Mouse (Mus musculus): ENCODE results near the gene Atxn2l. TPM values are rescaled to one million over a fixed set of nuclear protein-coding genes. Genes with fewer than 3 reads are reported as not detected.
A peak's percentile ranks its signal among the peaks of the same experiment; 100 is the strongest.
"Not testable (repeated sequence)": the region's sequence is repeated elsewhere in the genome, so short reads cannot be mapped to it uniquely, and the experiment has no call there.

Gene Atxn2l
- polyA plus RNA-seq, 1 experiment from 2014 or later = 19.4 TPM

GRCm38 (mm10) chr7:126497966-126498365 lies 5.3 kb downstream of the Atxn2l start:
- 91% methylated on average over 12 of the region's 12 CpGs for WGBS
- ATAC-seq = no peak
- TF ChIP-seq CTCF (IDR thresholded peaks at IDR 0.05; ENCODE audit: low read depth) = no peak
- Histone ChIP-seq H3K9me3 (ENCODE audit: control insufficient read depth) (no peaks in the 10 kb centered on the region), H3K27ac (ENCODE audit: low read depth, low read length) (no peak overlapping the region), H3K9ac (ENCODE audit: low read depth, low read length) (no peak overlapping the region), H3K4me3 (ENCODE audit: low read depth, low read length) (no peak overlapping the region), H3K36me3 (ENCODE audit: control insufficient read depth, insufficient read depth) (peaks cover 79% of the 10 kb centered on the region), H3K4me2 (replicated peaks; ENCODE audit: low read depth) (no peak overlapping the region), H3K4me1 (replicated peaks; ENCODE audit: control insufficient read depth, insufficient read depth, low read length) (no peaks in the 10 kb centered on the region), H3K27me3 (replicated peaks; ENCODE audit: control insufficient read depth, insufficient read depth, low read length) (no peaks in the 10 kb centered on the region)

- Histone ChIP-seq H3K27me3 (replicated peaks; ENCODE audit: control insufficient read depth, insufficient read depth, low read length) (no peaks in the 10 kb centered on the region), H3K9ac (ENCODE audit: low read depth, low read length) (no peak overlapping the region), H3K36me3 (ENCODE audit: control insufficient read depth, insufficient read depth) (peaks cover 93% of the 10 kb centered on the region), H3K9me3 (ENCODE audit: control insufficient read depth) (no peaks in the 10 kb centered on the region), H3K4me3 (ENCODE audit: low read depth, low read length) (no peak overlapping the region), H3K27ac (ENCODE audit: low read depth, low read length) (no peak overlapping the region), H3K4me2 (replicated peaks; ENCODE audit: low read depth) (no peak overlapping the region), H3K4me1 (replicated peaks; ENCODE audit: control insufficient read depth, insufficient read depth, low read length) (no peaks in the 10 kb centered on the region)
- no peak for ATAC-seq
- no peak for TF ChIP-seq CTCF (IDR thresholded peaks at IDR 0.05; ENCODE audit: low read depth)
- WGBS = 85% methylated on average over 5 of the region's 5 CpGs
Observed at GRCm38 (mm10) chr7:126496475-126496874, 6.8 kb downstream of the Atxn2l start.

- no peak overlapping the region for H3K4me2 ChIP-seq (replicated peaks; ENCODE audit: low read depth)
- ATAC-seq = peak; percentile 21; the same call in 1 of the 2 replicates
- H3K4me1 ChIP-seq (replicated peaks; ENCODE audit: control insufficient read depth, insufficient read depth, low read length) = no peaks in the 10 kb centered on the region
- no peak for TF ChIP-seq CTCF (IDR thresholded peaks at IDR 0.05; ENCODE audit: low read depth)
- H3K9me3 ChIP-seq (ENCODE audit: control insufficient read depth) = no peaks in the 10 kb centered on the region
- 69% methylated on average over 6 of the region's 6 CpGs for WGBS
- no peak overlapping the region for H3K27ac ChIP-seq (ENCODE audit: low read depth, low read length)
- H3K9ac ChIP-seq (ENCODE audit: low read depth, low read length) = no peak overlapping the region
- H3K4me3 ChIP-seq (ENCODE audit: low read depth, low read length) = no peak overlapping the region
- H3K36me3 ChIP-seq (ENCODE audit: control insufficient read depth, insufficient read depth) = peaks cover 85% of the 10 kb centered on the region
- H3K27me3 ChIP-seq (replicated peaks; ENCODE audit: control insufficient read depth, insufficient read depth, low read length) = no peaks in the 10 kb centered on the region
Observed at GRCm38 (mm10) chr7:126494120-126494519, 9.1 kb downstream of the Atxn2l start.

DNA sequence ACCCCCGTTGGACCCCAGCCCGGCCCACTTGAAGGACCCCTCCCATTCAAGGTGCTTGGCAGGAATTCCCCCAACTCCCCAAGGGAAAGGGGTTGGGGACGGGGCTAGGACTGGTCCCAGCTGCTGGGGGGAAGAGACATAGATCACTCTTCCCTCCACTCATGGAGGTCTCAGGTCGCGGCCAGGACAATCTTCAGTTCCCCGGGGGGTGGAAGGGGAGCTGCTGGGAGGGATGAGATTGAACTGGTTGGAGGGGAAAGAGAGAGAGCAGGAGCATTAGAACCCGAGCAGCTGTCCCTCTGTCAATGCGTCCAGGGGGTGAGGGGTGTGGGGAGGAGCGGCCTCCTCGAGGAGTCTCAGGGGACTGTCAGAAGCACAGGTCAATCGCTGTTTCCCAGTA lies 11.3 kb downstream of the Atxn2l start:
- no peaks in the 10 kb centered on the region for H3K4me1 ChIP-seq (replicated peaks; ENCODE audit: control insufficient read depth, insufficient read depth, low read length)
- peaks cover 64% of the 10 kb centered on the region for H3K36me3 ChIP-seq (ENCODE audit: control insufficient read depth, insufficient read depth)
- TF ChIP-seq CTCF (IDR thresholded peaks at IDR 0.05; ENCODE audit: low read depth) = no peak
- H3K9ac ChIP-seq (ENCODE audit: low read depth, low read length) = no peak overlapping the region
- no peaks in the 10 kb centered on the region for H3K27me3 ChIP-seq (replicated peaks; ENCODE audit: control insufficient read depth, insufficient read depth, low read length)
- H3K27ac ChIP-seq (ENCODE audit: low read depth, low read length) = no peak overlapping the region
- H3K4me3 ChIP-seq (ENCODE audit: low read depth, low read length) = no peak overlapping the region
- no peak overlapping the region for H3K4me2 ChIP-seq (replicated peaks; ENCODE audit: low read depth)
- 38% methylated on average over 11 of the region's 11 CpGs for whole genome bisulfite sequencing
- no peak for ATAC-seq
- H3K9me3 ChIP-seq (ENCODE audit: control insufficient read depth) = no peaks in the 10 kb centered on the region

DNA sequence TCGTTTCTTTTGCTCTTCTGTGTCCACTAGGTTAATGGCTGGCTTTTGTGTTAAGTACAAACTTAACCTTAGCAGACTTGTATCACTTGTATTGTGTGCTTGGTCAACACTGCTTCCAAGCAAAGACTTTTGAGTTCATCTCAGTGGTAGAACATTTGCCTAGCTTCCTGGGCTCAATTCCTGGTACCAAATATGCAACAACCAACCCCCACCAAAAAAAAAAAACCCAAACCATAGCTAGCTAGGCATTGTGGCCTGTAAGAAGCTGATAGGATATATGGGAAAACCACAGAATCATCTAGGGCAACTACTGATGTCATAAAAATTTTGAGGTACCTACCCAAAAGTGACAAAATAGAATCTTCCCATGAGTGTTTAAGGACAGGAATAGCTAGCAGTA lies 12.2 kb downstream of the Atxn2l start:
- 76% methylated on average over 1 of the region's 1 CpGs for WGBS
- ATAC-seq = no peak
- Histone ChIP-seq H3K4me1 (replicated peaks; ENCODE audit: control insufficient read depth, insufficient read depth, low read length) (no peaks in the 10 kb centered on the region), H3K9ac (ENCODE audit: low read depth, low read length) (no peak overlapping the region), H3K4me2 (replicated peaks; ENCODE audit: low read depth) (no peak overlapping the region), H3K9me3 (ENCODE audit: control insufficient read depth) (no peaks in the 10 kb centered on the region), H3K4me3 (ENCODE audit: low read depth, low read length) (no peak overlapping the region), H3K27ac (ENCODE audit: low read depth, low read length) (no peak overlapping the region), H3K27me3 (replicated peaks; ENCODE audit: control insufficient read depth, insufficient read depth, low read length) (no peaks in the 10 kb centered on the region), H3K36me3 (ENCODE audit: control insufficient read depth, insufficient read depth) (peaks cover 54% of the 10 kb centered on the region)
- no peak for TF ChIP-seq CTCF (IDR thresholded peaks at IDR 0.05; ENCODE audit: low read depth)

GRCm38 (mm10) chr7:126487617-126488385 lies 15.4 kb downstream of the Atxn2l start:
- H3K36me3 ChIP-seq (ENCODE audit: control insufficient read depth, insufficient read depth) = peaks cover 23% of the 10 kb centered on the region
- H3K4me2 ChIP-seq (replicated peaks; ENCODE audit: low read depth) = peak overlapping the region; percentile 67
- peak overlapping the region; percentile 60; the same call in 1 of the 2 replicates for H3K27ac ChIP-seq (ENCODE audit: low read depth, low read length)
- ATAC-seq; H3K4me1 ChIP-seq (replicated peaks; ENCODE audit: control insufficient read depth, insufficient read depth, low read length); H3K27me3 ChIP-seq (replicated peaks; ENCODE audit: control insufficient read depth, insufficient read depth, low read length); H3K9me3 ChIP-seq (ENCODE audit: control insufficient read depth): not testable (repeated sequence)
- H3K9ac ChIP-seq (ENCODE audit: low read depth, low read length) = peak overlapping the region; percentile 67
- H3K4me3 ChIP-seq (ENCODE audit: low read depth, low read length) = peak overlapping the region; percentile 65
- WGBS = 11% methylated on average over 23 of the region's 25 CpGs
